Mouse (Mus musculus) NIH3T3 (cell line): Measurements from ENCODE around the gene Sntg2.

ENCODE experiments used
- DNase-seq: peaks from one replicate; pipeline ENCODE4 v3.0.0-alpha.2; 2012; ENCODE audit warnings: low read depth

The Sntg2 gene

DNA sequence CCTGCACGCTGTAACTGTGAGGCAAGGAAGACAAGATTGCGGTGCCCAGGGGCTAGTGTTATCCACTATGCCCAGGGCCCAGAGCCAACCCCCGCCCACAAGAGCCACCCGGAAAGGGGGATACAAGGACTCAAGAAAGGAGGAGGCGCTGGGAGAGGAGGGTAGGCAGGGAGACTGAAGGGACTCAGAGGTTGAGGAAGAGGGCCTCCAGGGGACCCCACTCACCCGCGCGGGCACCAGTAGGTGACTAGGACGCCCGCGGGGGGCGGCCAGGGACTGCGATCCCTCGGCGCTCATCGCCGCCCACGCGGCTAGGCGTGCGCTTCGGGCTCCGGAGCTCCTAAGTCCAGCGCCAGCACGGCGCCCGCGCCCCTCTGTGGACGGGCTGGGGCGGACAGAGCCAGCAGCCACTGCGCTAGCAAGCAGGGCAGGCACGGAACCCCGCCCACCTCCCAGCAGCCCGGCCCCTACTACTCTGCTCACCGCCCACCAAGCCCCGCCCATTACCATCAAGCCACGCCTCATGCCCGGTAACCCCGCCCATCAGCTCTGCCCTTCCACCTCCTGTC lies at the start of gene Sntg2:
Gene Sntg2 (minus strand): TSS at position 443 of the 569 bp plus-strand sequence.
- no peak for DNase-seq

DNA sequence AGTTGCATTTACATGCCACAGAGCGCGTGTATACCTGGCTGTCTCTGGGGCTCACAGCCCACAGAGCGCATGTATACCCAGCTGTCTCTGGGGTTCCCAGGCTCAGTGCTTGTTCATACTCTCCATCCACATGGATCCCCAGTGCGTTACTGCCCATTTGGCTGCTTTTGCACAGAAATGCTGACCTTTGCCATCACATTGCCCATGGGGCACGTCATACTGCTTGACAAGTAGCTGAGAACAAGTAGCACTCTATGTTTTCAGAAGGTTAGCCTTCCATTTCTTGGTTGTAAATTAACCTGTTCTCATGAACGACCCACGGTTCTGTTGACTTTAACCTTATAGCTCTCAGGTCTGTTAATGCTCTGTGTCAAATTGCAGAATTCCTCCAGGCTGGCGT lies 43.4 kb upstream of the Sntg2 start:
- no peak for DNase-seq

DNA sequence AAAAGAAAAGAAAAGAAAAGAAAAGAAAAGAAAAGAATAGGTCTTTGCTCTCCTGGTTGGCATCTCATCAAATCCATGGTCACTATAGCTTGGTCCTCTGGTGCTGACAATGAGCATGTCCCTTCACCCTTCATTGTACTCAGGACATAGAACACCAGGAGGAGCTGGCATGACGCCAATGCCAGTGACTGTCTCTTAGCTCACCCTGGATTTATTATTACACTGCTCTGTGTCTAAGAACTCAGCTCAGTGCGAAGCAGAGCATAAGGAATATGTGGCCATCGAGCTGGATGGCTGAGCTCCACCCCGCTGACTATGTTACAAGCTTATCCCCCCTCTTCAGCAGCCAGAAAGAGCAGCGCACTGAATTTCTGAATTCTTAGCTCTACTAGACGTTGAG lies 42.8 kb upstream of the Sntg2 start:
- DNase-seq, result no peak

DNA sequence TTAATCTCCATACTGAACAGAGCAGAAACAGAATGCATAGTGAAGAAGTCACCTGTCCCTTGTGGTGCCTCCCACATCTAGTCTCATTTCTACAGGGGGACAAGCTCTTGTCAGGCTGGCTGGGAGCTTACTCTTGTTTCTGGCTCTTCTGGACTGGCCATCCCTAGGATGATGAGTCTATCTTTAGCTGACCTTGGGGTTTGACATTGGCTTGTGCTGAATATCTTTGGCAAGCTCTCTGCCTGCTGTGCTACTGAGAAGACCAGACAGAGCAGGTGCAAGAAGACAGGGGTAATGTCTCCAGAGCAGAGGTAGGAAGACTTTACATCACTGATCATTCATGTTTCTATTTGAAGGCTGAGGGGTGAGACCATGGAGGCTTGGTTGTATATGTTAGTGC lies 29.5 kb upstream of the Sntg2 start:
- DNase-seq, result no peak

DNA sequence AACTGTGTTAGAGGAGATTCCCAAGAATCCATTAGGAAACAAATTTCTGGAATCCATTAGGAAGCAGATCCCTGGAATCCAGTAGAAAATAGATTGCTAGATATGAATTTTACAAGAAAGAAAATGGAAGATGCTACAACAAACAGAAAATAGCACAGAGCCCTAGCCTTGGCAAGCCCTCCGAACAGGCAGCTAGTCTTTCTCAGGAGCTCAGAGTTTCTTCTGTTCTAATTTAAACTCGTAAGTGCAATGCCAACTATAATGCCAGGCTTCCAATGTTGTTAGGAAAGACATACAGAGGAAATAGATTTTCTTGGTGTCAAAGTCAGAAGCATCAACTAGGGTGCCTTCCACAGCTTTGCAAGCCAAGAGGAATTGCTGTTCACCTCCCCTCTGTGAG lies 27.4 kb upstream of the Sntg2 start:
- DNase-seq, result no peak

DNA sequence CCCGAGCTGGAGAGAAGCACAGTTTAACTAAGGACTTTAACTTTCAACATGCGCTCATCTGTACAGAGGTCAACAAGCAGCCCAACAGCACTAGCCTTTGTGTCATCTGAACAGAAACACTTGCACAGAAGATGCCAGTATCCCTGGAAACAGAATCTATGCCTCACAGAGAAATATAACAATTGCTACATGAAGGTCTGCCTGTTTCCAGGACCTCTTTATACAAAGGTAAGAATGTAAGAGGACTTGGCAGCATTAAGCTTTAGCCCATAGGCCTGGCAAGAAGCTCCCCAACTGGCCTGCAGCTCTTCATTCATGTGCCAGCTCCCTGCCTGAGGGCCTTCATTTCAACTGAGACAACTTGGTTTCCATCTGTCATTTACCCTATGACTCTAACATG lies 26.9 kb upstream of the Sntg2 start:
- no peak for DNase-seq

DNA sequence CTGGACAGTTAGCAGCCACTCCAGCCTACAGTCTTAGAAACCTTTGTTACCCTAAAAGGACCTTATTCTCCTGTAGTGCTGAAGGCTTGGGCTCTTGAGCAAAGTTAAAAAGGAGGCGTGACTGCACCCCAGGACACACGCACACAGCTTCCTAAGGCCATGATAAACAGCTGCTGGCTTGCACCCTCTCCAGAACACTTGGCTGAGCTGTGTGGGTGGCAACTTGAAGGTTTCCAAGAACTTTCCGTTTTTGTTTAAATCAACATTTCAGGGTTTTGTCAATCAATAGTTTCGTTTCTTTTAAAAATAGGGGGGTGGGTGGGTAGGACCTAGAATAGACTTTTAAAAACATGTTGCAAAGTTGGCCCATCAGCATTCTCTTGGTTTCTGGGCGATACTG lies 882 bp downstream of the Sntg2 start:
- DNase-seq, result no peak

DNA sequence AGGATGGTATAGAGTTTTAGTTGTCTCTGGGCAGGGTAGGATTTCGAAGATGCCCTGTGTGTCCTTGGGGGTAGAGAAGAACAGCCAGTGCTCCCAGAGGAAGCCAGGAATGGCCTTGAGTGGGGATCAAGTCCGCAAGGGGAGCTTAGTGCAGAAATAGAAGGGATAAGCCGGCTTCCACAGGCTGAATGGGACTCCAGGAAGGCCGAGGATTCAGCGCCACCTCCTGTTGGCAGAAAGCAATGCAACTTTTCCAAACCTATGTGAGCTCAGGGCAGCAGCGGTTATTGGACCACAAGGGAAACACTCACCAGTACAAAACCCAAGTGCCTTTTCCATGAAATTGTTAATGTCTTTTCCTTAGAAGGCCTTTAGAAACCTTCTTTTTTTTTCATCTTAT lies 3.4 kb downstream of the Sntg2 start:
- peak; percentile 82 for DNase-seq

DNA sequence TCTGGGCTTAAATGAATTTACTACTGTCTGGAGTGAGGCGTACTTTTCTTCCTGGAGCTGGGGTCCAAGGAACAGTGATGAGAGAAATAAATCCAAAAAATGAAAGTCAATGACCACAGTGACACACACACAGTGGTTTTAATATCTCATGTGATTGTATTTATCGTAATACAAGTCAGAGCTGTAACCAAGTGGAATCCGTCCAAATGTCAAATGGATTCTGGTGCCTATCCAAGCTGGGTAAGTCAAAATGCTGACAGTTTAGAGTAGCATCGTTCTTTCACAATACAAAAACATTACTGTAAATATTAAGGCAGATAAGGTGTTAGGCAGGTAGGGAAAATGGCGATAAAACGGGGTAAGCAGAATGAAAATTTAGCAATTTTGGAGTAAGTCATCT lies 4.0 kb downstream of the Sntg2 start:
- DNase-seq, result no peak

DNA sequence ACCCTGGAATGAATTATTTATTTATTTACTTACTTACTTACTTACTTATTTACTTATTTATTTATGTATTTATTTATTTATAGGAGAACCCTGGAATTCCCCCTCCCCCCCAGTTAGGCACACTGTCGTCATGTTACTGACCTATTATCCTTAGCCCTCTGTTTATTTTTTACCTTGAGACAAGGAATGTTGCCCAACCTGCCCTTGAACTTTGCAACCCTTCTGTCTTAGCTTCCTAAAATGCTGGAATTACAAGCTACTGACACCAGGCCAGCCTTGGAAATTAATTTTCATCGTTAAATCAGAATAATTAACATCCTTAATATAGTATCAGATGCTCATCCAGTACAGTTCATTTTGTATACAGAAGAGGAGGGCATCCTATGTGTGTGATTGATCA lies 10.9 kb downstream of the Sntg2 start:
- no peak for DNase-seq

DNA sequence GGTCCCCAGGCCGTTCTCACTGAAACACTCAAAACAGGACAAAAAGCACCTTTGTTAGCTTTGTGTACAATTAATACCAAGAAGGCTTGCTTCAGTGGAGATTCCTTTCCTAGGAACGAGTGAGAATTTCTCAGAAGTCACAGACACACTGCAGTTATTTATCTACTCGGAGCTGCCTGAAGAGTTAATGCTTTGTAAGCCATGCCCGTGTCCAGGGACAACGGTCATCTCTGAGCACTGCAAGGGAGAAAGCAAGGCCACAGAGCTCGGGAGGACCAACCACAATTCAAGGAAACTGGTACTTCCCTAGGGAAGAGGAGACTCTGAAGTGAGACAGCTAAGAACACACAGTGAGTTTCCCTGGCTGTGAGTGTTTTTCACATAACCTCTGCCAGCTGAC lies 15.5 kb downstream of the Sntg2 start:
- no peak for DNase-seq

DNA sequence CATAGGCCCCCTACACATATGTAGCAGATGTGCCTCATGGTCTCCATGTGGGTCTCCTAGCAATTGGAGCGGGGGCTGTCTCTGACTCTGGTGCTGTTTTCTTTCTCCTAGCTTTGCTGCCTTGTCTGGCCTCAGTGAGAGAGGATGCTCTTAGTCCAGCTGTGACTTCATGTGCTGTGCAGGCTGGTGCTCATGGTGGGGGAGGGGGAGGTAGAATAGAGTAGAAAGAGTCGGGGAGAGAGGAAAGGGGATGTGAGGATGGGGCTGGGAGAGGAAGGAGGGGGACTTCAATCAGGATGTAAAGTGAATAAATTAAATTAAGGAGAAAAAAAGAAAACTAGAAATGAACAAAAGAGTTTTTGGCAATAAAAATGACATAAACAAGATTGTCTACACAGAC lies 20.8 kb downstream of the Sntg2 start:
- no peak for DNase-seq

DNA sequence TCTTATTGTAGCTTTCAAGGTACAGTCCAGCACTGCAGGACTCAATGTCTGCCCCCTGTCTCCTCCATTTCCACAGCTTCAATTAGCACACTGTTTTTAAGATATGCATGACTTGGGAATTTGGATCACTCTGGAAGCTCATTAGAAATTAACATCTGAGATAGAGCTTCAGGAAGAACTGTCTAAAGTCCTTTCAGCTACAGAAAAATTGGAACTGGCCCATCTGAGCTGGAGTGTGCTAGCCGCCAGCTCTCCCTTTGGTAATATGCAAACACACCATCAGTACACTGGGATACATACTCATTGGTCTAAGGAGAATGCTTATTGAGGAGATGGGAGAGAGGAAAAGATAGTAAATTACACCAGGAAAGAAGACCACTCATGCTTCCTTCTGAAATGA lies 25.1 kb downstream of the Sntg2 start:
- no peak for DNase-seq

DNA sequence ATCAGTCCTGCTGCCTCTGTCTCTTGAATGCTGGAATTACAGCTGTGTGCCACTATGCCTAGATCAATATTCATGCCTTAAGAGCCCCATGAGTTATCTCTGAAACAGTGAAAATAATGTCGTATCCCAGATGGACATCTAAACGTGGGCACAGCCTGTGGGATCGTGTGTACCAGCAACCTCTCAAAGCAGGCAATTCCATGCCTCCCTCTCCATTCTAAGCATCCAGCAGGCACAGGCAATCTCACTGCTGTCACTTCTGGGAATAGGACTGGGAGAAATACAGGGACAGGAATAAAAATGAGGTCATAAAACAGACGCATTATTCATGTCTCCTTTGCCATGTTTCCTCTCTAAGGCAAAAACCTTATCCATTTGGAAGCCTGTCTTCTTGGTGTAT lies 25.9 kb downstream of the Sntg2 start:
- DNase-seq, result no peak

DNA sequence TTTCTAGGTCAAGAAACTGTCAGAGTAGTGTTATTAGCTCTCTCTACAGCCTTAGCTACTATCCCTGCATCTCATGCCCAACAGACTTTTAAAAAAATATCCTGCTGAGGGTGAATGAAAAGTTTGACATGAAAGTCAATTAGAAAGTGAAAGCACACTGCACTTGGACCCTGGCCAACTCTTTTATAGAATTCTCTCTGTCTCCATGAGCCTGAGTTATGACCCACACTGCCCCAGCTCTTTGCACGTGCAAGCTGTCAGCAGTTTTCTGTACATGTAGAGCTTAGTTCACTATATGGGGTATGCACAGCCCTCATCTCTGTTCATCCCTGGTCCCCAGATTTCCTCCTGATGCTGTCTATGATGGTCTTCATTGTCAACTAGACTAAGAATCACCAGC lies 28.4 kb downstream of the Sntg2 start:
- DNase-seq, result peak; percentile 12

DNA sequence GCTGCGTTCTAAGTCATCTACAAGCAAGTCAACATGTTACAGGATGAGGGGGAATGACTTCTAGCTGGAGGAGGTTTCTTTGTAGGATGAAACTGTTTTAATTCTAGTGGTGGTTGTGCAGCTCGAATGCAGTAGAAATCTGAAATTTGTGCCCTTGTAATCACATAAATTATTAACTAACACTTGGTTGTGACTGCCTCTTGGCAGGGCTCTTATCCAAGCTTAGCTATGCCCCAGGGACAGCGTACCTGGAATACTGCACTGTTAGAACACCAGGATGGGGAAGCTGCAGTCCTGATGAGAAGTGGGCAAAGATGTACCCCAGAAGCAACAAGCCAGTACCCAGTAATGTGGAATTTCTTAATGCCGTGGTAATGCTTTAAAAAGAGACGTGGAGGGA lies 36.9 kb downstream of the Sntg2 start:
- DNase-seq, result no peak

DNA sequence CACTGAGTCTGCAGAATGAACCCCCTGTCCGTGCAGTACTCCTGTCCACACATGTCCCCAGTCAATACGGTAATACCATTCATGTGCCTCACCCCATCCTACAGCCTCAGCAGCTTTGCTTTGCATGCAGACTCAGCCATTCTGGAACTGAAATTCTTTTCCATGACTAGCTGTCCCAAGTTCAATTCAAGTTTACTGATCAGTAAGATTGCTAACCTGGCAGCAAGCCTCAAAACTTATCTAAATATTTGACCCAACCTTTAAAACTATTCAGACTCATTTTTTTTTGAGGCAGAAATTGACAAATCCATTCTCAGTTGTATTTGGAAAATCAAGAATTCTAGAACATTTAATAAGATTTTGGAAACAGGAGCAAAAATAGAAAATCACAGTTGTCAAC lies 38.7 kb downstream of the Sntg2 start:
- no peak for DNase-seq

DNA sequence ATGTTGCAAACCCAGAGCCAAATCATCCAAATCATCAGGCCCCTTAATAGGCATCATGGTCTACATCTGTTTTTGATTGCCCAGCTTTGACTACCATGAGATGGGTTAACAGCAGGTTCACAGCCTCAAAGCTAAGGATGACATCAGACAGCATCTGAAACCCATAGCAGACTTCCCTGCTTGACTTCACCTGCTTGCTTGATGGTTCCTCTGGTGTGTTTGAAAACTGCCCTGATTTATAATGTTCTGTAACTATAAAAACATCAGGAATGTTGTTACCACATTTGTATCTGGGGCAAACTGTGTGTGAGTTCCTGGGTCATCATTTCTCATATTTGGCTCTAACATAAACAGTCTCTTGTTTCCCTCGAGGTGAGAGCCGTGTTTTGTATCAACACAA lies 55.2 kb downstream of the Sntg2 start:
- no peak for DNase-seq

DNA sequence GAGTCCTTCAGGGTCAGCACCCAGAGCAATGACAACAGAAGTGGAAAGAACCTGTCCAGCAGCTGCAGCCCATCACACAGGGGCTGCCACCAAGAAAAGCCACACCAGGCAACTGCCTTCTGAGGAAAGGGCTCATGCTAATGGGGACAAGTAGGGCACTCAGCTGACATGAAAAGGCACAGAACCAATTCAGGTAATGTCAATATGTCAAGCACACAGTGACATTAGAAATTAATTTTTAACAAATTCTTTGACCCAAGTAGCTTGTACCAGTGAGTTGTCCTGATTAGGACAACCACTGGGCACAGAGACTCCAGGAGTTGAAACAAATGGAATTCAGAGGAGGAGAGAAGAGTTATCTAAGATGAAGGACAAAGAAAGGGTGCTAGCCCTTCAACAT lies 60.2 kb downstream of the Sntg2 start:
- no peak for DNase-seq

DNA sequence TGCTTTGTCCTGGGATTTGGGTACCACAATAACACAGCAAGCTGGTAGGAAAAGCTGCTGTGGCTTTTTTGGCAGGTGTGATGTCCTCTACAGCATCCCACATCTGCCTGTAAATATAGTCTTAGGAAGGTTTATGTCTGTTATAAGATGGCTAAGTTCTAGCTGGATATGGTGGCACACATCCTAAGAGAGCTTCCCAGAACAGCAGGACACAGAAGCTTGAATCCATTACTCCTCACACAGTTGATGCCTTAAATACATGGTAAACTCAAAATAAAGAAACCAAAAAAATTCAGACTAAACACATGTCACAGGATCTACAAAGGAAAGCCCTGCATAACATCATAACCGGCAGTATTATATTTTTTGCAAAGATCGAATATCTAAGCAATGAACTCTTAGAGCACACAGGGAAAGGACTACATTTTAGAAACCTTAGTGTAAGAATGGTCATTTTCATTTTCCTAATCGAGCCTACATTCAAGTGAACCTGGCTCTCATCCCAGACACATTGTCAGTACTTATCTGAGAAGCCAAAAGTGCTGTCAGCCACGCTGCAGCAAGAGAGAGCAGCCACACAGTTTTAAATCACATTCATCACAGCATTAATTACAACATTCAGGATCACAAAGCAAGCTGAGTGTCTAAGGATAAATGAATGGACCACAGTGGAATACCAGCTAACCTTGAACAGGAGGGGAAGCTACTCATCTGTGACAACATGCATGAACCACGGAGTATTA lies 64.8 kb downstream of the Sntg2 start:
- DNase-seq, result no peak

DNA sequence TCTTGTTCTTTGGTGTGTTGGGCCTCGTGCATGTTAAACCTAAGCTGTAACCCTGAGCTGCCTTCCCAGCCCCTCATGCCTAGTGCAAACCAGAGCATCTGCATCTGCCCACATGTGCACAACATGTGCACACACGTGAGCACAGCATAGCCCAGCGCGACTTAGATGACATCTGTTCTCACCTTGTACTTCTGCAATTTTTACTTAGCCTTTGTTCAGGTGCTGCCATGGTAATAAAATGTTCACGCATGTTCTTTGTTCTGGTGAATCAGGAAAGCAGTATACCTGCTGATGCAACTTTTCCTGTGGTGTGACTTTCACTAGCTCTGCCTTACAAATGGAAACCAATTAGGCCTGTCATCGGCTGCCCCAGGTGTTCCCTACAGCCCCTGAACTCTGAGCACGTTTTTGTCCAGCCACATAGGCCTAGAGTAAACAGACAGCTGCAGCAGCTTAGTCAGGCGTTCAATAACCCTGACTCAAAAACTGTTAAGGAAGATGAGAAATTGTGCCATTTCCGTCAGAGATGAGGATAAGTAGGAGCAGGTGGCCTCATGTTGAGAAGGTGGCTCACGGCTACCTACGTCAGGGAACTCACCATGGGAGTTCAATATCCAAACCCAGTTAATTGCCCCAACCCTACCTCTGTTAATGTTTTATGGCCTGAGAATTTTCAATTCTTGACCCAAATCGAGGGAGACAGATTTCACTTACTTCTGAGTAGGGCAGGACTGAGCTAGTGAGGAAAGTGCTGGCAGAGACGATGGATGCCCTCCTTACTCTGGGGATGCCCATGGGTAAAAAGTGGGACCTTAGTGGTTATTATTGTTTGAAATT lies 80.2 kb downstream of the Sntg2 start:
- DNase-seq, result no peak

DNA sequence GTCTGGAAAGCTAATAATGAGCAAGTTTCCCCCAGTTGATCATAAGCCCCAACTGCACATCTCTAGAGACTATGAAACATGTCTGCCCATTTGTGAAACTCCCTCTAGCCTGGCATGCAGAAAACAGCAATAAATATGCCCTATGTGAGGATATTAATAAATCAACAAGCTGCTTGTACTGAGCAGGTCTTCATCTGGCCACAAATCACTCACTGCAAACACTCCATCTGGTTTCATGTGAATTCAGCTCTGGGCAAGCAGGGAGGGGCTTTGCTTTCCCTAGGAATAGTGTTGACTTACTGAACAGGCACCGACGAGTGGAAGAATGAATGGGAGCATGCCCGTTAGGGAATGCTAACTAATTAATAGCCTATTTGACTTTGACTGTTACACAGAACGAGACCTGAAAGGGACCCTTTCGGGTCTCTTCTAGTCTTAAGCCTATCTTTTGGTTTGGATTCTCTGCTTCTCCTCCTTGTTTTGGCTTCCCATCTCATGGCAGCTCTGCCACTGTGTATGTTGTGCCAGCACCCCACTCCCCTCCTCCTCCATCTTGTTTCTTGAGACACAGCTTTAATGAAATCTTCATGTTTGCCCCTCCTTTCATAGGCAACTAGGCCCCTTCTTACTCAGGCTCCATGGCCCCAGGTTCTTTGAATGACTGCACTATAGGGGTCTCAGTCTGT lies 86.1 kb downstream of the Sntg2 start:
- no peak for DNase-seq

DNA sequence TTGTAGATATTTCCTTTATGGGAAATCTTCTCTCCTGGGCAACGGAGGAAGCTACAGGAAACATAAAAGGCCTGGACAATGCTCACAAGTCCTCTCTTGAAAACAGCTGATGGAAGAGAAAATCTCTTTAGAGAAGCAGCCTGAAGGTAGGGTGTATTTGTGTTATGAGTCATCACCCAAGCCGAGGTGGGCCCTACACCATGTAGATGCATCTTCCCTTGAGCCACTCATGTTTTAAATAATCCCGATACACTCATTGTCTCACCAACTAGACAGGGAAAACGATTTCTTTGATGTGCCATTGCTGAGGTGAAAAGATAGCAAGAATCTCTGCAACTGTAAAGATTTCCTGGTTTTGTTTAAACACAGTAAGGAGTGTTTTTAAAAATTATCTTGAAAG lies 89.4 kb downstream of the Sntg2 start:
- no peak for DNase-seq
